Mouse (Mus musculus): ENCODE data around the gene Eif2s1. TPM values are rescaled to one million over a fixed set of nuclear protein-coding genes. Genes with fewer than 3 reads are reported as not detected.
A peak's percentile ranks its signal among the peaks of the same experiment; 100 is the strongest.

Eif2s1 gene
- polyA plus RNA-seq (2014; fragmentation: Nextera tagmentation; extraction: Ambion mirVana), result 141 and 153 TPM in 2 replicates

GRCm38 (mm10) chr12:78861496-78862253 is at the start of gene Eif2s1, which contains the start of gene Atp6v1d:
Gene Eif2s1 (plus strand): TSS chr12:78861819.
Gene Atp6v1d (minus strand): TSS chr12:78861638.
- H3K27me3 ChIP-seq (ENCODE audit: control insufficient read depth, insufficient read depth, low read length), result no peaks in the 10 kb centered on the region
- peak; percentile 100 for ATAC-seq (ENCODE audit: low FRiP score)
- H3K27ac ChIP-seq, result peak within 1 kb of the TSS; percentile 85
- peaks cover 25% of the 10 kb centered on the region for H3K4me1 ChIP-seq (replicated peaks; ENCODE audit: control insufficient read depth, insufficient read depth, low read length)
- under 1% methylated on average over 54 of the region's 55 CpGs for WGBS
- H3K4me3 ChIP-seq (replicated peaks; ENCODE audit: low read length), result peak within 1 kb of the TSS; percentile 70
- H3K36me3 ChIP-seq (replicated peaks; ENCODE audit: control insufficient read depth, insufficient read depth), result peaks cover 9% of the 10 kb centered on the region
- H3K9ac ChIP-seq, result peak within 1 kb of the TSS; percentile 77
- peak within 1 kb of the TSS; percentile 90 for H3K4me2 ChIP-seq (replicated peaks)
- no peaks in the 10 kb centered on the region for H3K9me3 ChIP-seq (ENCODE audit: control insufficient read depth, low read length)
- peak; percentile 99 for DNase-seq (ENCODE audit: low spot score)

GRCm38 (mm10) chr12:78814437-78814836 is 47.2 kb upstream of the Eif2s1 start:
- DNase-seq (ENCODE audit: low spot score), result no peak
- no peak for ATAC-seq (ENCODE audit: low FRiP score)
- no peaks in the 10 kb centered on the region for H3K36me3 ChIP-seq (replicated peaks; ENCODE audit: control insufficient read depth, insufficient read depth)
- H3K4me1 ChIP-seq (replicated peaks; ENCODE audit: control insufficient read depth, insufficient read depth, low read length), result no peaks in the 10 kb centered on the region
- H3K4me2 ChIP-seq (replicated peaks), result no peak overlapping the region
- H3K27ac ChIP-seq, result no peak overlapping the region
- H3K9ac ChIP-seq, result no peak overlapping the region
- no peaks in the 10 kb centered on the region for H3K27me3 ChIP-seq (ENCODE audit: control insufficient read depth, insufficient read depth, low read length)
- H3K9me3 ChIP-seq (ENCODE audit: control insufficient read depth, low read length), result no peaks in the 10 kb centered on the region
- no peak overlapping the region for H3K4me3 ChIP-seq (replicated peaks; ENCODE audit: low read length)

GRCm38 (mm10) chr12:78834496-78834895 is 27.1 kb upstream of the Eif2s1 start:
- Histone ChIP-seq H3K9me3 (ENCODE audit: control insufficient read depth, low read length) (no peaks in the 10 kb centered on the region), H3K27me3 (ENCODE audit: control insufficient read depth, insufficient read depth, low read length) (no peaks in the 10 kb centered on the region), H3K4me2 (replicated peaks) (no peak overlapping the region), H3K4me3 (replicated peaks; ENCODE audit: low read length) (no peak overlapping the region), H3K36me3 (replicated peaks; ENCODE audit: control insufficient read depth, insufficient read depth) (peaks cover 65% of the 10 kb centered on the region), H3K9ac (no peak overlapping the region), H3K4me1 (replicated peaks; ENCODE audit: control insufficient read depth, insufficient read depth, low read length) (no peaks in the 10 kb centered on the region), H3K27ac (no peak overlapping the region)
- ATAC-seq (ENCODE audit: low FRiP score) (no peak), DNase-seq (ENCODE audit: low spot score) (no peak)
- WGBS, result 95% methylated on average over 2 of the region's 2 CpGs

GRCm38 (mm10) chr12:78839906-78840305 is 21.7 kb upstream of the Eif2s1 start:
- no peak overlapping the region for H3K4me3 ChIP-seq (replicated peaks; ENCODE audit: low read length)
- DNase-seq (ENCODE audit: low spot score) (no peak), ATAC-seq (ENCODE audit: low FRiP score) (no peak)
- H3K27ac ChIP-seq, result no peak overlapping the region
- H3K9me3 ChIP-seq (ENCODE audit: control insufficient read depth, low read length), result no peaks in the 10 kb centered on the region
- WGBS, result 85% methylated on average over 4 of the region's 4 CpGs
- no peaks in the 10 kb centered on the region for H3K27me3 ChIP-seq (ENCODE audit: control insufficient read depth, insufficient read depth, low read length)
- no peak overlapping the region for H3K4me2 ChIP-seq (replicated peaks)
- H3K36me3 ChIP-seq (replicated peaks; ENCODE audit: control insufficient read depth, insufficient read depth), result peaks cover 93% of the 10 kb centered on the region
- no peak overlapping the region for H3K9ac ChIP-seq
- H3K4me1 ChIP-seq (replicated peaks; ENCODE audit: control insufficient read depth, insufficient read depth, low read length), result no peaks in the 10 kb centered on the region

- Histone ChIP-seq H3K36me3 (replicated peaks; ENCODE audit: control insufficient read depth, insufficient read depth) (peaks cover 91% of the 10 kb centered on the region), H3K4me2 (replicated peaks) (no peak overlapping the region), H3K4me1 (replicated peaks; ENCODE audit: control insufficient read depth, insufficient read depth, low read length) (no peaks in the 10 kb centered on the region), H3K27ac (no peak overlapping the region), H3K9ac (no peak overlapping the region), H3K4me3 (replicated peaks; ENCODE audit: low read length) (no peak overlapping the region), H3K27me3 (ENCODE audit: control insufficient read depth, insufficient read depth, low read length) (no peaks in the 10 kb centered on the region), H3K9me3 (ENCODE audit: control insufficient read depth, low read length) (no peaks in the 10 kb centered on the region)
- ATAC-seq (ENCODE audit: low FRiP score) (no peak), DNase-seq (ENCODE audit: low spot score) (no peak)
- WGBS, result 98% methylated on average over 1 of the region's 1 CpGs
Observed at GRCm38 (mm10) chr12:78842429-78842828, 19.2 kb upstream of the Eif2s1 start.

- DNase-seq (ENCODE audit: low spot score) (no peak), ATAC-seq (ENCODE audit: low FRiP score) (no peak)
- H3K9ac ChIP-seq, result no peak overlapping the region
- H3K9me3 ChIP-seq (ENCODE audit: control insufficient read depth, low read length), result no peaks in the 10 kb centered on the region
- no peak overlapping the region for H3K4me3 ChIP-seq (replicated peaks; ENCODE audit: low read length)
- 97% methylated on average over 4 of the region's 4 CpGs for WGBS
- H3K4me2 ChIP-seq (replicated peaks), result no peak overlapping the region
- H3K36me3 ChIP-seq (replicated peaks; ENCODE audit: control insufficient read depth, insufficient read depth), result peaks cover 79% of the 10 kb centered on the region
- no peaks in the 10 kb centered on the region for H3K27me3 ChIP-seq (ENCODE audit: control insufficient read depth, insufficient read depth, low read length)
- no peaks in the 10 kb centered on the region for H3K4me1 ChIP-seq (replicated peaks; ENCODE audit: control insufficient read depth, insufficient read depth, low read length)
- no peak overlapping the region for H3K27ac ChIP-seq
Observed at GRCm38 (mm10) chr12:78848246-78848645, 13.4 kb upstream of the Eif2s1 start.

GRCm38 (mm10) chr12:78860921-78861495 is 611 bp upstream of the Eif2s1 start:
- H3K9ac ChIP-seq, result peak overlapping the region; percentile 77
- peaks cover 25% of the 10 kb centered on the region for H3K4me1 ChIP-seq (replicated peaks; ENCODE audit: control insufficient read depth, insufficient read depth, low read length)
- DNase-seq (ENCODE audit: low spot score), result no peak
- H3K4me3 ChIP-seq (replicated peaks; ENCODE audit: low read length), result peak overlapping the region; percentile 70
- H3K27me3 ChIP-seq (ENCODE audit: control insufficient read depth, insufficient read depth, low read length), result no peaks in the 10 kb centered on the region
- WGBS, result under 1% methylated on average over 30 of the region's 30 CpGs
- H3K4me2 ChIP-seq (replicated peaks), result peak overlapping the region; percentile 90
- peak overlapping the region; percentile 69 for H3K27ac ChIP-seq
- H3K36me3 ChIP-seq (replicated peaks; ENCODE audit: control insufficient read depth, insufficient read depth), result peaks cover 16% of the 10 kb centered on the region
- peak; percentile 52; the same call in 1 of the 2 replicates for ATAC-seq (ENCODE audit: low FRiP score)
- no peaks in the 10 kb centered on the region for H3K9me3 ChIP-seq (ENCODE audit: control insufficient read depth, low read length)

- DNase-seq (ENCODE audit: low spot score) (no peak), ATAC-seq (ENCODE audit: low FRiP score) (no peak)
- Histone ChIP-seq H3K9ac (peak overlapping the region; percentile 76), H3K4me3 (replicated peaks; ENCODE audit: low read length) (peak overlapping the region; percentile 70), H3K27ac (peak overlapping the region; percentile 85), H3K4me1 (replicated peaks; ENCODE audit: control insufficient read depth, insufficient read depth, low read length) (peaks cover 25% of the 10 kb centered on the region), H3K36me3 (replicated peaks; ENCODE audit: control insufficient read depth, insufficient read depth) (peaks cover 13% of the 10 kb centered on the region), H3K4me2 (replicated peaks) (peak overlapping the region; percentile 75), H3K9me3 (ENCODE audit: control insufficient read depth, low read length) (no peaks in the 10 kb centered on the region), H3K27me3 (ENCODE audit: control insufficient read depth, insufficient read depth, low read length) (no peaks in the 10 kb centered on the region)
- under 1% methylated on average over 22 of the region's 22 CpGs for WGBS
Observed at GRCm38 (mm10) chr12:78862254-78862730, 673 bp downstream of the Eif2s1 start.

GRCm38 (mm10) chr12:78865434-78865833 is 3.8 kb downstream of the Eif2s1 start:
- Histone ChIP-seq H3K36me3 (replicated peaks; ENCODE audit: control insufficient read depth, insufficient read depth) (peaks cover 29% of the 10 kb centered on the region), H3K9me3 (ENCODE audit: control insufficient read depth, low read length) (no peaks in the 10 kb centered on the region), H3K4me1 (replicated peaks; ENCODE audit: control insufficient read depth, insufficient read depth, low read length) (peaks cover 15% of the 10 kb centered on the region), H3K27ac (no peak overlapping the region), H3K27me3 (ENCODE audit: control insufficient read depth, insufficient read depth, low read length) (no peaks in the 10 kb centered on the region), H3K4me2 (replicated peaks) (no peak overlapping the region), H3K9ac (no peak overlapping the region), H3K4me3 (replicated peaks; ENCODE audit: low read length) (no peak overlapping the region)
- DNase-seq (ENCODE audit: low spot score) (no peak), ATAC-seq (ENCODE audit: low FRiP score) (no peak)
- 100% methylated on average over 1 of the region's 1 CpGs for whole genome bisulfite sequencing

Data from hindbrain, embryonic 14.5 days (tissue).